Mouse (Mus musculus) heart, embryonic 14.5 days (tissue): ENCODE results near the gene Bnc2. TPM values are rescaled to one million over a fixed set of nuclear protein-coding genes. Genes with fewer than 3 reads are reported as not detected.

Experiments
- ATAC-seq: fragments of 200-750 bp; cut with Nextera tagmentation; 2 replicates; pipeline ENCODE4 v1.8.0; 2017; ENCODE audit warnings: low read depth, moderate TSS enrichment; ENCODE audit not compliant: insufficient number of reproducible peaks, insufficient read depth, low FRiP score
- H3K27ac ChIP-seq, 2 experiments: fragments of 200-500 bp in 1 of 2; fragments of 300-500 bp in 1 of 2; sonication (generic) in 1 of 2; replicated peaks in 1 of 2; 2 replicates each; pipeline ENCODE4 v1.5.1; 2012 to 2014; ENCODE audit warnings: low read depth in 2 of 2, low read length in 2 of 2, control low read depth in 1 of 2, mild to moderate bottlenecking in 1 of 2, mixed read lengths in 1 of 2; ENCODE audit not compliant: control insufficient read depth in 1 of 2, insufficient read depth in 1 of 2
- H3K27me3 ChIP-seq: fragments of 300-500 bp; sonication (generic); 2 replicates; pipeline ENCODE4 v1.6.1; 2014; ENCODE audit warnings: mild to moderate bottlenecking, low read length, control low read depth; ENCODE audit not compliant: control insufficient read depth, insufficient read depth
- H3K36me3 ChIP-seq: fragments of 300-500 bp; sonication (generic); 2 replicates; pipeline ENCODE4 v1.6.1; 2014; ENCODE audit warnings: mild to moderate bottlenecking, control low read depth, low read length, mixed read lengths; ENCODE audit not compliant: control insufficient read depth, insufficient read depth
- H3K4me1 ChIP-seq, 2 experiments: fragments of 200-500 bp in 1 of 2; fragments of 300-500 bp in 1 of 2; sonication (generic) in 1 of 2; 2 replicates each; pipeline ENCODE4 v1.6.1; 2012 to 2014; ENCODE audit warnings: low read length in 2 of 2, control low read depth in 1 of 2, mixed read lengths in 1 of 2; ENCODE audit not compliant: control insufficient read depth in 2 of 2, insufficient read depth in 2 of 2
- H3K4me2 ChIP-seq: fragments of 300-500 bp; sonication (generic); 2 replicates; pipeline ENCODE4 v1.6.1; 2014; ENCODE audit warnings: mild to moderate bottlenecking, low read length
- H3K4me3 ChIP-seq, 2 experiments: fragments of 200-500 bp in 1 of 2; fragments of 300-500 bp in 1 of 2; sonication (generic) in 1 of 2; 2 replicates each; pipeline ENCODE4 v1.5.1; 2012 to 2014; ENCODE audit warnings: low read length in 2 of 2, mild to moderate bottlenecking in 2 of 2, control low read depth in 1 of 2, low read depth in 1 of 2, moderate library complexity in 1 of 2; ENCODE audit not compliant: control insufficient read depth in 1 of 2, insufficient read depth in 1 of 2
- H3K9ac ChIP-seq: fragments of 300-500 bp; sonication (generic); 2 replicates; pipeline ENCODE4 v1.6.1; 2014; ENCODE audit warnings: mild to moderate bottlenecking, low read length
- H3K9me3 ChIP-seq: fragments of 300-500 bp; sonication (generic); 2 replicates; pipeline ENCODE4 v1.6.1; 2016; ENCODE audit warnings: low read length, control low read depth; ENCODE audit not compliant: control insufficient read depth
- WGBS: fragments of 180-500 bp; shearing (Covaris S2); extraction: QIAGEN DNeasy Blood & Tissue Kit; methylation state at CpG from one replicate; pipeline ENCODE4 v1.1.7; 2014; 5-methylcytosine and 5-hydroxymethylcytosine counted together
- polyA plus RNA-seq: library from polyadenylated mRNA; unstranded; fragments of >200 nt; fragmentation: Nextera tagmentation; extraction: Ambion mirVana; gene quantifications from 2 replicates; pipeline ENCODE4 v1.2.1, GENCODE M21; 2014

Bnc2 gene
- polyA plus RNA-seq, 1 experiment from 2014 or later: 0.92 TPM

DNA sequence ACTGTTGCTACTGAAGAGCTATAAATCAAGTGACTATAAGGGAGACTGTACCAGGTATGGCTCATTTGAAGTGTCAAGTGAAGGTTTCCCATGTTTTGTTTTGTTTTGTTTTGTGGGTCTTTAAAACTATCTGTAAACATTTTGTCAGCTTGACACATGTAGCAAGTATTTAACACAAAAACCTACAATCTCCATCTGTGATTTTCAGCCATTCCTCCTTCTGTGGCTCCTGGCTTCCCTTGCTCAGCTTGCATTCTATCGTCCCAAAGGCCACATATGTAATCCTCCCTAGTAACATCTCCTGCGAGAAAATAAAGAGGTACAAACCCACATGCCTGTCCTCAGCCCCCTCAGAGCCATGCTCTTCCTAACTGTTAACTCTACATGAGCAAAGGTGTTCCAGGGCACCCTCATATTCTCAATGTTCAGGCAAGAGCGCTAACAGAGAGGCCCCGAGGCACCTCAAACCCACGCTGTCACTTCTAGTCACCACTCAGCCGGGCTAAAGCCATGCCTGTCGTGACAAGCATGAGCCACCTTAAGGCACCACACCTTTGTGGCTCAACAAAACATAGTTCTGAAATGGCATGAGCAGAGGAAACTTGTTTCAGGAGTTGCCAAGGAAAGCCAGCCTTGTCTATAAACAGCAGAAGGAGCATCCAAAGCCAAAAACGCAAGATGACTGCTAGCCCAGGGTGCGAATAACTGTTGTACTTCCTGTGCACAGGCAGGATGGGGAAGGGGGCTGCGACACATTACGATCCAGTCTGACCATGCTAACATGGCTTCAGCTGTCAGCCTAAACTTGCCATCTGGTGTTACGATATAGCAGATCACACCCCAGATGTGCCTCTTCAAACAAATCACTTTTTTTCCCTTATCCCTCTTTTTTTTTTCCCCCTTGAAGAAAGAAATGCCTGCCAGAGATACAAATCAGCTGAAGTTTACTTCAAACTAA lies 42.0 kb downstream of the Bnc2 start:
- no peaks in the 10 kb centered on the region for H3K9me3 ChIP-seq
- no peak overlapping the region for H3K27ac ChIP-seq
- ATAC-seq: no peak
- WGBS: 71% methylated on average over 12 of the region's 12 CpGs
- no peaks in the 10 kb centered on the region for H3K27me3 ChIP-seq
- peaks cover 4 to 6% of the 10 kb centered on the region in 2 experiments; a peak in 3 of 4 replicates for H3K4me1 ChIP-seq
- no peaks in the 10 kb centered on the region for H3K36me3 ChIP-seq
- H3K9ac ChIP-seq: no peak overlapping the region
- H3K4me3 ChIP-seq: no peak overlapping the region
- no peak overlapping the region for H3K4me2 ChIP-seq

DNA sequence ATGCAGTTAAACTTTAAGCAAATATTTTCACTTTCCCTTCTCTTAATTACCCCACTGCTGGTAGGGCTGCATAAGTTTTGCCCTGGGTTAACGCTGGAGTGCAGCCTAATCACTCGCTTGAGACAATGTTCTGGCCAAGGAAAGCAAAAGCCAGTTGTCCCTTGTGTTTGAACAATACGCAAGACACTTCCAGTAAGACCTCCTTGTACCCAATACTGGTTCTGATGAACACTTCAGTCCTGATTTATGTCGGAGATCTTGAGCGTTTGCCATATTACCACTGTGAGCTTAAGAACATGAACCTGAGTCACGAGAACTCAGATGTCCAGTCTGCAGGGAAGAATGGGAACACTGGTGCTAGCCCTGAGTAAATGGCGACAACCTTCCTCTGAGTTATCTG lies 47.5 kb downstream of the Bnc2 start:
- Histone ChIP-seq H3K4me1 (no peaks in the 10 kb centered on the region), H3K36me3 (no peaks in the 10 kb centered on the region), H3K4me2 (no peak overlapping the region), H3K27me3 (no peaks in the 10 kb centered on the region), H3K4me3 (no peak overlapping the region), H3K27ac (no peak overlapping the region), H3K9me3 (no peaks in the 10 kb centered on the region), H3K9ac (no peak overlapping the region)
- ATAC-seq: no peak
- 89% methylated on average over 7 of the region's 7 CpGs for WGBS

DNA sequence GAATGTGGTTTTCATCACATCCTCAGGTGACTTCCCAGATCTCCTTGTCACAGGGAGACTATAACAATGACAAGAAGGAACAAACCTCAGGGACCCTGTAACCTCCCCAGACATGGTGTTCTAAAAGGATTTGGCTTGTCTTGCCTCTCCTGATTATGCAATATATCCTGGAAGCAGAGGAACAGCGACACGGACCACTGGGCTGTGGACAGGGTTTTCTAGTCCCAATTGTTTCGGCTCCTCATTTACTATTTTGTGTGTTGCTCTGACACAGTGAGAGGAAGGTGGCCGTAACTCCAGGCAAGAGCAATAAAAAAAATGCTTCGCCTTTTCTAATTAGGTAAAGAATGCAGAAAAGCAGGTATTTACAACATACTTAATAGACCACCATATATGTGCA lies 51.8 kb downstream of the Bnc2 start:
- no peak overlapping the region for H3K9ac ChIP-seq
- no peaks in the 10 kb centered on the region for H3K27me3 ChIP-seq
- no peak for ATAC-seq
- H3K36me3 ChIP-seq: no peaks in the 10 kb centered on the region
- H3K9me3 ChIP-seq: no peaks in the 10 kb centered on the region
- no peak overlapping the region for H3K27ac ChIP-seq
- H3K4me2 ChIP-seq: no peak overlapping the region
- H3K4me1 ChIP-seq: no peaks in the 10 kb centered on the region
- no peak overlapping the region for H3K4me3 ChIP-seq
- WGBS: 78% methylated on average over 5 of the region's 5 CpGs

DNA sequence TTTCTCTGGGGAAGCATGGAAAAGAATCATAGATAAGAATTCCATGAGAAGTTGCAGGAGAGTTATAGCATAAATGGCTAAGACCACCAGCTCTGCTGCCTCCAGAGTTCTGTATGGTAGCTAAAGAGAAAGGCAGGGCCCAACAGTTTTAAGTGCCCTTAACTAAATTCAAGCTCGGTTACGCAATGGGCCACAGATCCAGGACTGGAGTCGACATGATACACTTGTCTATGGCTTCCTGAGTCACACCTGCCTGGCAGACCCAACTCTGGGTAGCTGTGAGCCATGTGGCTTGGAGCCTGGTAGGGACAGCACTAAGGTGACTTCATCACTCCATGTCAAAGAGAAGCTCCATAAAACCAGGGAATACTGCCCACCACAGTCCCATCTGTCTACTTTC lies 53.3 kb downstream of the Bnc2 start:
- H3K4me1 ChIP-seq: no peaks in the 10 kb centered on the region
- H3K9ac ChIP-seq: no peak overlapping the region
- no peak overlapping the region for H3K4me2 ChIP-seq
- H3K27me3 ChIP-seq: no peaks in the 10 kb centered on the region
- H3K36me3 ChIP-seq: no peaks in the 10 kb centered on the region
- 79% methylated on average over 3 of the region's 3 CpGs for WGBS
- no peak overlapping the region for H3K27ac ChIP-seq
- H3K4me3 ChIP-seq: no peak overlapping the region
- no peak for ATAC-seq
- H3K9me3 ChIP-seq: no peaks in the 10 kb centered on the region

DNA sequence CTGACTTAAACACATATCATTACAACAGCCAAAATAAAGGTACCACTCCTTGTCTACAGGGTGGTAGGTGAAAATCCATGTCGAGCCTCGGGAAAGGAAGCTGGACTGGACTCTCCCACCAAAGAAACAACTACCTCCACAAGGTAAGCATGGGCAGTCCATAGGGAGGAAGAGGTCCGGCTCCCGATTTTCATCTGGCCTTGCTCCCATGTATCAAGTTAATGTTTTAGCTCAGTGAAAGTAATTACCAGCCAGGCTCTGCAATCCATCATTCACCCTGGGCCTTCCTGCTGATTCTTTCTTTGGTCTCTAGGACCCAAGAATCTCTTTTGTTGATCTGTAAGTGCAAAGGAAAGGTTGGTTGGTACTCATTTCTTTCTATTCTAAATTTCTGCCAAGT lies 65.2 kb downstream of the Bnc2 start:
- H3K4me1 ChIP-seq: no peaks in the 10 kb centered on the region

DNA sequence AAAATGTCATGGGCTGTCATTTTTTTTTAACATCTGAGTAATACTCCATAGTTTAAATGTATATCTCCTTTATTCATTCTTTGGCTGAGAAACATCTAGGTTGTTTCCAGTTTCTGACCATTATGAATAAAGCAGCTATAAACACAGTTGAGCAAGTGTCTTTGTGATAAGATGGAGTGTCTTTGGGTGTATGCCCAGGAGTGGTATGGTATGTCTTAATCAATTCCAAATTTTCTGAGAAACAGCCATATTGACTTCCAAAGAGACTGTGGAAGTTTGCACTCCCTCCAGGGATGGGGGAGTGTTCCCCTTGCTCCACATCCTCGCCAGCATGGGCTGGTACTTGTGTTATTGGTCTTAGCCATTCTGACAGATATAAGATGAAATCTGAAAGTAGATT lies 70.6 kb downstream of the Bnc2 start:
- H3K9ac ChIP-seq: no peak overlapping the region
- no peaks in the 10 kb centered on the region for H3K27me3 ChIP-seq
- H3K36me3 ChIP-seq: no peaks in the 10 kb centered on the region
- ATAC-seq: no peak
- no peak overlapping the region for H3K27ac ChIP-seq
- no peaks in the 10 kb centered on the region for H3K4me1 ChIP-seq
- no peaks in the 10 kb centered on the region for H3K9me3 ChIP-seq
- no peak overlapping the region for H3K4me2 ChIP-seq
- H3K4me3 ChIP-seq: no peak overlapping the region
- WGBS: 67% methylated on average over 1 of the region's 1 CpGs

More for the DNA sequence above, 65.2 kb downstream of the Bnc2 start:
- Histone ChIP-seq H3K4me2 (no peak overlapping the region), H3K9ac (no peak overlapping the region), H3K27ac (no peak overlapping the region), H3K9me3 (no peaks in the 10 kb centered on the region), H3K36me3 (no peaks in the 10 kb centered on the region), H3K27me3 (no peaks in the 10 kb centered on the region), H3K4me3 (no peak overlapping the region)
- ATAC-seq: no peak
- 79% methylated on average over 4 of the region's 4 CpGs for whole genome bisulfite sequencing

DNA sequence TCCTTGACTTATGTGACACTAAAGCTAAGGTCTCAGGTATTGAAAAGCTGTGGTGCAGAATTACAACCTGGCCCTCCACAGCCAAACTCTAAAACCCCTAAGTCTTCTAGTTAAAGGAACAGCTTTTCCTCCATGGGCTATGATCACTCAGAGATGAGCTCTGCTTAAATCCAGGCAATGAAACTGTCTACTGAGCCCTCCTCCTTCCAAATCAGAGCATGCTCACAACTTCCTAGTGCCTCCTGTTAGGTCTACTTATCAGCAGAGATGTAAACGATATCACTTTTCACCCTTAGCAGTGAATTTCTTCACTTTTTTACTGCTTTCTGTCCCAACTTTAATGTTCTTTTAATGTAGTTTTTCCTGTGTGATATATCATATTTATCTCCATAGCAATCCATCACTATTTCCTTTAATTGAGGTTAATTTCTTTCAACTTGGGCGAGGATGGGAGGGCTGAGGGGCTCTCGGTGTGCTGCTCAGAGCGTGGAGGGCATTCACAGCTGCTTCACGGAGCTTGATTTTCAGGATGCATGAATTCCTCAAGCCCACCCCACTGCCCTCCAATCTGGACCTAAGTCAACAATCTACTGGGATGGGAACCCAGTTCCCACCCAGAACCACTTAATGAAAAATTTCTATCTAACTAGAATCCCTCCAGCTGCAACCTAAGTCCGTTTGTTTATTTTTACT lies 94.7 kb downstream of the Bnc2 start:
- no peak for ATAC-seq

More for the DNA sequence above, 94.7 kb downstream of the Bnc2 start:
- no peak overlapping the region for H3K9ac ChIP-seq
- 63% methylated on average over 6 of the region's 6 CpGs for WGBS
- H3K36me3 ChIP-seq: no peaks in the 10 kb centered on the region
- H3K4me2 ChIP-seq: no peak overlapping the region
- H3K27me3 ChIP-seq: no peaks in the 10 kb centered on the region
- H3K27ac ChIP-seq: no peak overlapping the region
- H3K4me3 ChIP-seq: no peak overlapping the region
- H3K4me1 ChIP-seq: no peaks in the 10 kb centered on the region
- no peaks in the 10 kb centered on the region for H3K9me3 ChIP-seq
